Mouse (Mus musculus): ENCODE data around the gene Yod1.

DNA sequence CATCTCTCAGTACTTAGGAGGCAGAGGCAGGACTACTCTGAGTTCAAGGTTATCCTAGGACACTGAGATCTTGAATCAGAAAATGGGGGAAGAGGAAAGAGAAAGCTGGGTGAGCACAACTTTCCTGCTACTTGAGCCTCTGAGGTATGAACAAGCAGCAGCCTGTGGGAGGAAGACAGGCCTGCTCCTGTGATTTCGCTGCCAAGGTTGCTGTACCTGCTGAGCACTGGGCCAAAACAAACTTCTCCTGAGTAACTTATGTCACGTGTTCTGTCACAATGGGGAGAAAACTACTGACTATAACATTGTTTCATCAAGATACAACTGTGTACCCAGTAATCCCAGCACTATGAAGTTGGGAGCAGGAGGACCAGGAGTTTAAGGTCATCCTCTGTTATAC, 13.5 kb upstream of the Yod1 start:
- TF ChIP-seq CTCF (IDR thresholded peaks at IDR 0.05; ENCODE audit: control insufficient read depth, insufficient read depth, low read length) (no peak), POLR2A (IDR thresholded peaks at IDR 0.05; ENCODE audit: borderline replicate concordance, control insufficient read depth, low read depth, low read length) (no peak)

Data from bone marrow, adult 2 months (tissue).